Mouse (Mus musculus) bone marrow macrophage, adult 2 months (primary cell): ENCODE results near the gene Nbl1. TPM values are rescaled to one million over a fixed set of nuclear protein-coding genes. Genes with fewer than 3 reads are reported as not detected.
A peak's percentile ranks its signal among the peaks of the same experiment; 100 is the strongest.

ENCODE experiments used
- H3K27ac ChIP-seq: 2 replicates; pipeline ENCODE4 v1.5.1; 2012; ENCODE audit warnings: low read depth, low read length; ENCODE audit not compliant: insufficient read depth
- H3K4me1 ChIP-seq: 2 replicates; pipeline ENCODE4 v1.6.1; 2012; ENCODE audit warnings: low read length; ENCODE audit not compliant: control insufficient read depth, insufficient read depth
- H3K4me3 ChIP-seq: 2 replicates; pipeline ENCODE4 v1.5.1; 2012; ENCODE audit warnings: mild to moderate bottlenecking, low read length, moderate library complexity; ENCODE audit not compliant: insufficient read depth
- CTCF ChIP-seq: IDR thresholded peaks from 2 replicates; pipeline ENCODE4 v1.5.1; 2012; ENCODE audit warnings: low read depth, mild to moderate bottlenecking, low read length, moderate library complexity
- POLR2A ChIP-seq: IDR thresholded peaks from 2 replicates; pipeline ENCODE4 v1.6.1; 2012; ENCODE audit warnings: mild to moderate bottlenecking, low read depth, low read length, borderline replicate concordance
- polyA plus RNA-seq: library from polyadenylated mRNA; stranded (reverse); fragments of >200 nt; gene quantifications from 2 replicates; pipeline ENCODE4 v1.2.4, GENCODE M21; 2012; ENCODE audit not compliant: missing spikeins, insufficient read depth, insufficient read length

Gene Nbl1
- polyA plus RNA-seq, 1 experiment: not detected

DNA sequence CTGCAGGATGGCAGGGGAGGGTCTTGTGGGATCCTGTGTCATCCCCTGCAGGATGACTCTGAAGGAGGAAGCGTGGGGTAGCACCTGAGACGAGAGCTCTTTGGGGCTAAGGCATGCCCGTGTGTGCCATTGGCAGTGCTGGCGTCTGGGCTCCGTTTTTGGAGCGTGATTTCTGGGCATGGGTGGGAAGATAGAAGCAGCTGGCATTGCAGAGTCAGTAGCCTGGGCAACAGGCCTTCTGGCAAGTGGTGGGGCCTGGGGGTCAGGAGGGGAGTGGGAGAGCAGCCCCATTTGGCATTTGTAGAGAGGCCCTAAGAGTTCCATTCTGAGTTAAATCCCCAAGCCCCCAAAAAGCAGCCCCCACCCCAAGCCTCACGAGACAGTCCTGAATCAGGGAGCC, 40.0 kb downstream of the Nbl1 start:
- no peak for TF ChIP-seq POLR2A
- TF ChIP-seq CTCF: no peak
- 0 out of 2 replicates have a peak, but pooled peaks cover 2% of the 10 kb centered on the region for H3K4me1 ChIP-seq
- no peak overlapping the region for H3K4me3 ChIP-seq
- H3K27ac ChIP-seq: no peak overlapping the region

GRCm38 (mm10) chr4:139048518-139048917, 44.3 kb downstream of the Nbl1 start:
- Histone ChIP-seq H3K4me3 (no peak overlapping the region), H3K27ac (no peak overlapping the region), H3K4me1 (peaks cover 6% of the 10 kb centered on the region)
- no peak for TF ChIP-seq CTCF
- TF ChIP-seq POLR2A: no peak

DNA sequence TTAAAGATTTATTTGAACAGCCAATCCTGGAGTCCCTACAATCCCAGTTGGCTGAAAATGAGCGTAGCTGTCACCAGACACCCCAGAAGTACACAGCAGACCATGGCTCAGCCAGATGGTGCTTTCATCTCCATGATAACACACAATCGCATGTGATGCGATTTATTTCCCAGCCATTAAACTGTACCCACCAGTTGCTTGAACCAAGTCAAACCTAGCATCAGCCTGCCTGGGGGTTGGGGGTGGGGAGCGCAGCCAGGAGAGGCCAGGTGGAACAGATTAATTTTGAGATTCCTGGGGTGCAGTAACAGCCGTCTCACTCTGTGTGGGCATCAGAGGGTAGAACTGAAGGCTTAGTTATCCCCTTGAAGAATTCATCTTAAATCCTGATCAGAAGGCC, 46.4 kb downstream of the Nbl1 start:
- Histone ChIP-seq H3K4me1 (peaks cover 14% of the 10 kb centered on the region), H3K4me3 (no peak overlapping the region), H3K27ac (no peak overlapping the region)
- TF ChIP-seq POLR2A: no peak
- TF ChIP-seq CTCF: no peak

DNA sequence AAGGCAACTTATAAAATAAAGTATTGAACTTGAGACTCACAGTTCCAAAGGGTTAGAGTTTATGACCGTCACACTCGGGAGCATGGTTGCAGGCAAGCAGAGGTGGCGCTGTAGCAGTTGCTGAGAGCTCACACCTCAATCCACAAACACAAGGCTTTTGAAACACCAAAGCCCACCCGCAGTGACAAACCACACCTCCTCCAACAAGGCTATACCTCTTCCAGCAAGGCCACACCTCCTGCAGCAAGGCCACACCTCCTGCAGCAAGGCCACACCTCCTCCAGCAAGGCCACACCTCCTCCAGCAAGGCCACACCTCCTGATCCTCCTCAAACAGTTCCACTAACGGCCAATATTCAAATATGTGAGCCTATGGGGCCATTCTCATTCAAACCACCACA, 48.2 kb downstream of the Nbl1 start:
- Histone ChIP-seq H3K4me1 (peaks cover 14% of the 10 kb centered on the region), H3K4me3 (no peak overlapping the region), H3K27ac (no peak overlapping the region)
- TF ChIP-seq CTCF (no peak), POLR2A (no peak)

- Histone ChIP-seq H3K4me3 (no peak overlapping the region), H3K27ac (peak overlapping the region; percentile 71), H3K4me1 (peaks cover 14% of the 10 kb centered on the region)
- TF ChIP-seq CTCF (no peak), POLR2A (no peak)
Observed at GRCm38 (mm10) chr4:139043600-139043999, 49.2 kb downstream of the Nbl1 start.

DNA sequence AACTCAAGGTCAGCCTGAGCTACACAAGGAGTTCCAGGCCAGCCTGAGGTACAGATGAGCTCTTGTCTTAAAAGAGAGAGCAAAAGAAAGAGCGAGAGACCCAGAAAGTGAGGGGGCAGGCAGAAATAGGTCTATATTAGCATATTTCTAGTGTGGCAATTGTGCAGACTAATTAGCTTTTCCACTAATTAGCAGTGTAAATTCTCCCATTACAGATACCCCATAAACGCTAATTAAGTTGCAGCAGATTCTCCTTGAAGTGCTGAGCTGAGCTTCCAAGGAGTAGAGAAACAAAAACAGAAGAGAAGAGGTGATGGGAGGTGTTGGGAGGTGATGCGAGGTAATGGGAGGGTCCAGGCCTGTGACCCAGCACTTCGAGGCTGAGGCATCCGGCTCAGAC, 50.2 kb downstream of the Nbl1 start:
- TF ChIP-seq POLR2A (no peak), CTCF (no peak)
- Histone ChIP-seq H3K4me1 (peaks cover 20% of the 10 kb centered on the region), H3K27ac (no peak overlapping the region), H3K4me3 (no peak overlapping the region)

DNA sequence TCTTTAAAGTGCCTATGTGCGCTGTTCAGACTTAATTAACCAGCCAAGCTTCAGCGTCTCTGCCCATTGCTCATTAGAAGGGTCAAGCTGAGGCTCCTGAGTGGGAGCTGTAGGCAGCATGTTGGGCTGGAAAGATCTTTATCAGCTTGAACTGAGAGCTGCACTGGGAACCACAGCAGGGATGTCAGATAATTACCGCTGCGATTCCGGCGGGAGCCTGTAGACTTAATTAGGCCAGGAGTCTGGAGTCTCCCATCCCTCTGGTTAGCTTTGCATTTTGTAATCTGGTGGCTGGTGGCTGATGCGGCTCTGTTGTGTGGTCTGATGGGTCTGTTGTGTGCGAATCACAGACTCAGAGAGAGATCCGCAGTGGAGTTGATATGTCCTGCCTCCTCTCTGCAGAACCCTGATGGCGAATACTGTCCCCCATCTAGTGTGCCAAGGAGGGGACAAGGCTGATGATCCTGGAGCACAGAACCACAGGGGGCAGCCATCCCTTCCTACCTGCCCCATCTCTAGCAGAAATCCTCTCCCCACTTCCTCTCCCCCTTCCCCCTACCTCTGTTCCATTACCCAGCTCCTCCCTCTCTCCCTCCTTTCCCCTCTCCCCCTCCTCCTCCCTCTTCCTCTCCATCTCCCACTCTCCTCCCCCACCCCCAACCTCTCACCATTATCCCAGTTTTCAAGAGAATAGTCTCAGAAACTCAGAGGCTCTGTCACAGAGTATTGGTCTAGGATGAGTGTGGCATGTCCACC, 52.5 kb downstream of the Nbl1 start:
- Histone ChIP-seq H3K4me3 (no peak overlapping the region), H3K4me1 (peaks cover 20% of the 10 kb centered on the region), H3K27ac (no peak overlapping the region)
- TF ChIP-seq CTCF (no peak), POLR2A (no peak)

GRCm38 (mm10) chr4:139037795-139038607, 54.8 kb downstream of the Nbl1 start:
- TF ChIP-seq CTCF (no peak), POLR2A (no peak)
- peaks cover 12% of the 10 kb centered on the region for H3K4me1 ChIP-seq
- no peak overlapping the region for H3K4me3 ChIP-seq
- no peak overlapping the region for H3K27ac ChIP-seq

DNA sequence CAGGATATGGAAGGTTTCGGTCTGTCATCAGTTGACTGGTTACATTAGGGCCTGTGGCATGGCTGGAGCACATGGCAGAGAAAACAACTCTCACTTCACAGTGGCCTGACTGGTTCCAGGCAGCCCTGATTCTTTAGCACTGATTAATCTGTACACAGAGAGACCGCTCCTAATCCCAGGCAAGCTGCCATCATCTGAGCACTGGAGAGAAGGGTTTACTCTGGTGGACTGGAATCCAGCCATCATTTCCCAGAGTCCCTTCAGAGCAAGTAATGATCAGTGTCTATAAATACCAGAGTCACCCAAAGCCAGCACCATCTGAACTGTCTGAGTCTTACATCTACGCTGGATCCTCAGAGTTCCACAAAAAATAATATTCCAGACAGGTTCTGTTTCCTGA, 57.0 kb downstream of the Nbl1 start:
- Histone ChIP-seq H3K4me1 (peaks cover 6% of the 10 kb centered on the region), H3K4me3 (no peak overlapping the region), H3K27ac (no peak overlapping the region)
- TF ChIP-seq CTCF (no peak), POLR2A (no peak)

DNA sequence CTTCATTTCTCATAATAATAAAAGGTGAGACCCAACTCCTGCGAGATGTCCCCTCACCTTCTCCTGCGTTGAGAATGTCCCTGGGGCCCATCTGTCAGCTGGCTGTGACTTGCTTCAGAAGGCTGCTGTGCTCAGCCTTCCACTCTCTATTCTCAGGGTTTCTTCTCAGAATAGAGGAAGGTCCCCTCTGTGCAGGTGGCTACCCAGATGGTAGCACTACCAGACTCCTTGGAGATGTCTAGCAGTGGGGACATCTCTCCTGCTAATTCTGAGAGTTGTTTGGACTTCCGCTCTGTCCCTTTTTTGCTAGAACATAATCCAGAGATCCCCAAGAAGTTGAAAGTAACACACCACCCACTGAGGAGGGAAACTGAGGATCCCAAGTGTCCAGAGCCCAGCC, 57.9 kb downstream of the Nbl1 start:
- H3K4me1 ChIP-seq: peaks cover 6% of the 10 kb centered on the region
- TF ChIP-seq POLR2A: no peak
- H3K27ac ChIP-seq: no peak overlapping the region
- H3K4me3 ChIP-seq: no peak overlapping the region
